Mouse (Mus musculus): Measurements from ENCODE around the gene Wdr41.

DNA sequence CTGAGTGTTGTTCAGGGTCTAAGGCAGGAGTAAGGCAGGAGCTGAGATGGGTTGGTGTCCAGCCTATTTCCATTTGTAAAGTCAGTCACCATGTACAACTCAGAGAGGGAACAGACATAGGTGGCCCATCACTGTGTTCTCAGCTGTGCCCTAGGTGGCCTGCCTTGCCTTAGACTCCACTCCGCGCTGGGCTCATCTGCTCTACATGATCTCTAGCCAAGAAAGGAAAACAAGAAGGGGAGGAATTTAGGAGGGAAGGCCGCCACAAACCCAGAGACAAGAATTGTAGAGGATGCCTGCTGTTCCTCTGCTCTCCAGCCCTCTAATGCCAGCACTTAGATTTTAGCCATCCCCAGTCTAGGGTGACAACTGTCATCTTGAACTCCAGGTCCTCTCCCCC is 76.3 kb downstream of the Wdr41 start:
- no peak for TF ChIP-seq CTCF (IDR thresholded peaks at IDR 0.05; ENCODE audit: extremely low read depth, insufficient read depth, insufficient read length, insufficient replicate concordance)
- no peak for TF ChIP-seq POLR2A (IDR thresholded peaks at IDR 0.05; ENCODE audit: low read depth, low read length)
